Mouse (Mus musculus) brain, embryonic 14.5 days (tissue): ENCODE data around the gene Stag3.

Source experiments
- CTCF ChIP-seq: fragments of 200-500 bp; IDR thresholded peaks from 2 replicates; pipeline ENCODE4 v1.5.1; 2012; ENCODE audit warnings: inconsistent platforms, mild to moderate bottlenecking, moderate library complexity, borderline replicate concordance; ENCODE audit not compliant: insufficient read depth, insufficient read length; ENCODE audit errors: extremely low read depth
- POLR2A ChIP-seq: fragments of 200-500 bp; IDR thresholded peaks from 2 replicates; pipeline ENCODE4 v1.6.1; 2012; ENCODE audit warnings: mild to moderate bottlenecking, inconsistent platforms, borderline replicate concordance; ENCODE audit not compliant: poor library complexity, insufficient read depth, insufficient read length, severe bottlenecking; ENCODE audit errors: extremely low read depth

- TF ChIP-seq CTCF (no peak), POLR2A (no peak)
Measured at GRCm38 (mm10) chr5:138234224-138234623, 45.8 kb upstream of the Stag3 start.
